Mouse (Mus musculus) liver (tissue): ENCODE data around the gene Dnal4.

ENCODE experiments used
- DNase-seq: peaks from one replicate; pipeline ENCODE4 v3.0.0-alpha.2; 2020; ENCODE audit warnings: mixed read lengths

Dnal4 gene

DNA sequence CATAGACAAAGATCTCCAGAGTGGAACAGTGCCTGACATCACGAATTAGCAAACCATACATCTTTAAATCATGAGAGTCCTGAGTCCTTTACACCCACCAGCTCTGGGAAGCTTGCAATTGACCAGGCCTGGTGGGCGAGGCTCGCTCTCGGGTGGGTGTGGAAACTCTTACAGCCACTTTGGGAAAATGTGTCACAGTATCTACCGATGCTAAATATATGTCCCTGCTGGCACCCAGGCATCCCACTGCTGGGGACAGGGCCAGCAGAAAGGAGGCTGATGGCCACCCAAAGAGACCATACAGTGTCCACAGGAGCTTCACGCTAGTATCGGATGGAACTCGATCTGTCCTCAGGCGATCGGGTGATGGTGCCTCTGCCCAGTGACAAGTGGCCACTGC is 20.9 kb upstream of the Dnal4 start:
- DNase-seq = no peak

DNA sequence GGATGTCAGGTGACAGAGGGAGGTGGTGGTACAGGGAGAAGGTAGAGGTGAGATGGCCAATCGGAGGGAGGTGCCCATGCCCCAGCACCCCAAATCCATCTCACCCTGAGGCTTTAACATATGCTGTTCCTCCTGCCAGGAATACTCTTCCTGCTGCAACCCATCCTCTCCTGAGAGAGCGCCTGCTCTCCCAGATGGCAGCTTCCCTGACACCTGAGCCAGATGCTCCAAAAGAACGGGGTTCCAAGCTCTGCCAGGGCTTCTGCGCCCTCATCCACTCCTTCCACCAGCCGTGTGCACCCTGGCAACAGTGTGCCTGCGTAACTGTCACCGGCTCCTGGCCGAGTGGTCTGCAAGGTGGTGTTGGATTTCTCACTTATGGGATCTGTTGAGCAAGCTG is 20.0 kb upstream of the Dnal4 start:
- DNase-seq = no peak

DNA sequence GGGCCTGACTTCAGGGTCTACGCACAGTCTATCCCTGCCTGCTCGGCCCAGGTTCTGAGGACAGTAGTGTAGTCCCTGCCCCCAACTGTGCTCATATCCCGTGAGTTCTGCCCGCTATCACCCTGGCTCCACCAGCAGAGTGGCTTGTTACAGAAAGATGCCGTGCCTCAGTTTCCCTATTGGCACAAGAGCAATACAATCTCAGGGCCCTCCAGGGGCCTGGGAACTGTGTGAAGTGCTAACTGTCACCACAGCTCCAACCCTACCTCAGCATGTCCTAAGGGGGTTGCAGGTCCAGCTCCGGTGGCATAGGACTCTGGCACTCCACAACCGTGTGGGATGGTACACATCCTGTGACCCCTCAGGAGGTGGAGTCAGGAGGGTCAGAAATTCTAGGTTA is 19.4 kb upstream of the Dnal4 start:
- no peak for DNase-seq

DNA sequence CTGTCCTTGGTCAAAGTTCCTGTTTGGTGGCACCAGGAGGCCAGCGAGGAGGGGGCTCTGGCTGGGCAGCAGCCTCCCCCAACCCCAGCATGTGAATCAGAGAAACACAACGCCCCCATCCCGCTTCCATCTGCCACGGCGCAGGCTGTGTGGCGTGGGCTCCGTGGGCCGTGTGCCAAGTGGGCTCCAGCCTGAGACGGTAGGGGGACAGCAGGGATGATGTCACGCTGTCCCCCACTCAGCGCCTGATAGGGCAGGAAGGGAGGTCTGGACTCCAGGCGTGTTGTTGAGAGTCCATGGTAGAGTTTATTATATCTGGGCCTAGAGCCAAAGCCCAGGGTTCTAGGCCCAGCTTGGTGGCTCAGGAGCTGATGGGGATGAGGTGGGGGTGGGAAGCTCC is 18.6 kb upstream of the Dnal4 start:
- no peak for DNase-seq

DNA sequence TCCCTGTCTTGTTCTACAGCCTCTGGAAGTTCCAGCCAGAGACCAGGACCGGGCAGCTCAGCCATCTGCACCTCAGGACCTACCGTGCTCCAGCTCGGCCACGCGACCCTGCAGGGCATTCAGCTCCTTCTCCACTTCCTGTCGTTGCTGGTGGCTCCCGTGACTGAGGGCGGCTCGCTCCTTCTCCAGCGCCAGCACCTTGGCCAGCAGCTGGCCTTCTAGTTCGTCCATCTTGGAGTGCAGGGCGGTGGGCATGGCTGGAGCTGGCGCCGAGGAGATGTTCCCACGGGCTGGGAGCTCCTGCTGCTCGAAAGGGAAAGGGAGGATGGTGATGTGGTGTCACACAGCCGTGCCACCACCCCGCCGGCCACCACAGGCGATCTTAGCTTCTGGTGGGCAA is 16.5 kb upstream of the Dnal4 start:
- DNase-seq = no peak

- DNase-seq = no peak
Measured at GRCm38 (mm10) chr15:79793076-79793475, 15.4 kb upstream of the Dnal4 start.

- peak; percentile 56 for DNase-seq
Measured at GRCm38 (mm10) chr15:79792455-79792854, 14.8 kb upstream of the Dnal4 start.

DNA sequence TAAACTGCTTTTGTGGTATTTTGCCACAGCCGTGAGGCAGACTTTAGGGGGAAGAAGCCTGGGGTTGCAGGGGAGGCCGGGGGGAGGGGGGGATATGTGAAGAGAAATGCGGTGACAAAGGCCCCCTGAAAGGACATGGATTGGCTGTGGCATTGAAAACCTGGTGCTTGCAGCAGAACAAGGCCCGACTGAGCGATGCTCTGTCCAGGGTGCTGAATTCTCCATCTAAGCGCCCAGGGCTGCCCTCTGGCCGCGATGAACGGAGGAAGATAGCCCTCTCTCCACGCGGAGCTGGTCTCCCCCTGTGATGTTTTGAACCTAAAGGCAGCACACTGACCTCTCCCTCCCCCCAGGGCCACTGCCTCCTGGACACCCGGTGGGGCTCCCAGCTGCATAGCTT is 13.9 kb upstream of the Dnal4 start:
- peak; percentile 58 for DNase-seq

GRCm38 (mm10) chr15:79790905-79791304 is 13.3 kb upstream of the Dnal4 start:
- DNase-seq = no peak

DNA sequence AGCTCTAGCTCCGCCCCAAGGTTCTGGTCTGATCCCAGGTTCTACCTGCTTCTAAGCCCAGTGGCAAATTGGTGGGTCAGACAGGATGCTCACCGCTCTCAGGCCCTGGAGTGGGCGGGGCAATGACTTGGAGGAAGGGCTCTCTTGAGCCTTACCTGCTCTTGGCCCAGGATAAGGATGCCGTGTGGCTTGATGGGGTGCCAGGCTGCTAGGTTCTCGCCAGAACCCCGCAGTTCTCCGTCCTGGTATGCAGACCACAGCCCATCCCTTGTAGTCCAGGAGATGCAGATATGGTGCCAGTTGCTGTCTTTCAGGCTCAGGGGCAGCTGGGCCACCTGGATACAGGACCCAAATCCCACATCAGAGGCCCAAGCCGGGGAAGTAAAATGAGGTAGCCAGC is 12.5 kb upstream of the Dnal4 start:
- no peak for DNase-seq

DNA sequence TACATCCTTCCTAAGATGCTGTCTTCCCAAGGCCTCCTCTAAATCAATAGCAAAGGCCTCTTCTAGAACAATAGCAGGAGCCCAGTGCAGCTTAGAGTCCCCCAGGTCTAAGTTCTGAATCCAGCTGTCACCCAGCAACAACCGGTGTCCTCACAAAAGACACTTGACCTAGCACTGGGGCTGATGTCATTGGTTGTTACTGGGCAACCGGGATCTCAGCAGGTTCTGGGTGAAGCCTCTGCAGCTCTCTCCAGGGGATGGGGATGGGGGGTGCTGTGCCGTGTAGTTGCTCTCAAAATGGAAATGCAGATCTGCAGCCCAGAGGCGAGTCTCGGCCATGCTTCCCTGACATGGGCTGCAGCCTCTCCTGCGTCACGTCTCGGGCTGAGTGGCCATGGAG is 10.2 kb upstream of the Dnal4 start:
- DNase-seq = no peak

GRCm38 (mm10) chr15:79785056-79785455 is 7.4 kb upstream of the Dnal4 start:
- DNase-seq = no peak

DNA sequence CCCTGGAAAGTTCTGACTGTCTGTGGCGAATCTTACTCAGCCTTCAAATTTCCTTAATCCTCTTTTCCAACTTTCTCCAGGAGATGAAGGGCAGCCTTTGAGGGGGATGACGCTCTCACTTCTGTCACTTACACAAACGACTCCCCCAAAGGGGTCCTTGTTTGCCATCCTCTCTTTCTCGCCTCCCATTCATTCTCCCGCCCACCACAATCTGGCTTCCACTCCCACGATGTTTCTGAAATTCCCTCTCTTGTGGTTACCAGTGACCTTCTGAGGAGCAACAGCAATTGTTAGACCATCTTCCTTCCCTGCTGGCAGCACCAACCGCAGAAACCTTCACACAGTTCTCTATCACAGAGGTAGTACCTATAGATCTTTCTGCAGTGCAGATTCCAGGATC is 2.0 kb downstream of the Dnal4 start:
- DNase-seq = no peak

- DNase-seq = peak; percentile 94
Measured at GRCm38 (mm10) chr15:79774117-79775027, 3.3 kb downstream of the Dnal4 start.

GRCm38 (mm10) chr15:79770629-79771240 is 6.9 kb downstream of the Dnal4 start:
- DNase-seq = no peak

GRCm38 (mm10) chr15:79768302-79768701 is 9.3 kb downstream of the Dnal4 start:
- DNase-seq = no peak

DNA sequence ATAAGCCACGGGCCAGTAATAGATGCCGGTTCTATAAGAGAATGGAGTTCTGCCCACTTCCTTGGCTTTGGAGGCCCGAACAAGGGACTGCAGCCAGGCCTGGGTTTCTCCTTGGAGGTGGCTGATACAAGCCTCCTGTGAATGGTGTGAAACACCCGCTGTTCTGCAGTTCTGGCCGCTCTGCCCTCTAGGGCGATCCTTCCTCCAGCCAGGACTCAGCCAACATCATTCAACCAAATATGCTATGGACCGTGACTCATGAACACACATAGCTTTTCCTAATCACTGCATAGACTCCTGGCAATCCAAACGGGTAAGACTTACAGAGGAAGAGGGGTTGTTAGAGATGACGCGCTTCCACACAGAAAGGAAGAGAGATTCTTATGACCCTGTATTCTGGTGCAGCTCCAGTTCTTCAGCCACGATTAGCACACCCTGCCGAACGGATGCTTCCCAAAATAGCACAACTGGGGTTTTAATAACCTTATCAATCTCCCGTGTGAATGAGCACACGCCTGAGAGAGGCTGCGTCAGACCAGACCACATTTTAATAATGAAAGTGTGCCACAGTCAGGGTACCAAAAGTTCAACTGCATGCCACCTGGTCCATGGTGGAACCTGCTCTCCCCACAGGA is 10.2 kb downstream of the Dnal4 start:
- DNase-seq = no peak

- DNase-seq = no peak
Measured at GRCm38 (mm10) chr15:79766586-79767071, 11.0 kb downstream of the Dnal4 start.

GRCm38 (mm10) chr15:79766168-79766567 is 11.5 kb downstream of the Dnal4 start:
- no peak for DNase-seq

DNA sequence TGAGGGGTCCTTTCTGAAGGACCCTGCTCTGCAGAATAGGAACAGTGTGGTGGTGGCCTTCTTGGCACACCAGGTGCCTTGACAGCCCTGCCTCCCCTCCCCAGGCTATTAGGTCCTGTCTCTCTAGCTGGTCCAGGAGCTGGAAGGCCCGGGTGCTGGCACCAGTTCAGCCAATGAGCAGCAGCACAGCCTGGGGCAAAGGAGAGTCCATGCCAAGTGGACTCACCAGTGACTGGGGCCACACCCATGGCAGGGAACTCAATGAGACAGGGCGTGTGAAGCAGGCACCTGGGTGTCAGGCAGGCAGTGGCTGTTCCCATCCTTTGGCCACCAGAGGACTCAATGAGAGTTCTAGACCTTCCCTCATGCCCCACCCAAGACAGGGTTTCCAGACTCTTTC is 12.3 kb downstream of the Dnal4 start:
- no peak for DNase-seq

GRCm38 (mm10) chr15:79764539-79765267 is 12.9 kb downstream of the Dnal4 start:
- no peak for DNase-seq

- no peak for DNase-seq
Measured at GRCm38 (mm10) chr15:79763601-79764246, 13.9 kb downstream of the Dnal4 start.

DNA sequence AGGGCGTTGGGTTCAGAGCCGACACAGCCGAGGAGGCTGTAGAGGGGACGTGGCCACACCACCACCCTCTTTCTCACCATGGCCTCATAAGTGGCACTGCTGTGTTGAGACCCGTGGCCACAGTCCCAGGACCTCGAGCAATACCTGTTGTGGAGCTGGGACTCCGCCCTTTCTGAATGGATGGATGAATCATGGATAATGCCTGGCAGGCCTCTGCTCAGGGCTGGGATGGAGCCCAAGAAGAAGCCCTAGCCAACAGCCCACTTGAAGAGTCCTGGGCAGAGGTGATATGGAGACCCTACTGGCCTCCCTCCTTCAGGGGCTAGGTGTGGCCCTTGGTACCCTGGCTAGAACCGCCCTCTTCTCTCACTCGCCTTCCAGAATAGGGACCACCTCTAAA is 14.6 kb downstream of the Dnal4 start:
- DNase-seq = no peak
